Mouse (Mus musculus): ENCODE measurements around the gene Hils1.
A peak's percentile ranks its signal among the peaks of the same experiment; 100 is the strongest.

Hils1 gene

GRCm38 (mm10) chr11:94967419-94967818 is at the start of gene Hils1:
Gene Hils1, plus strand, starts transcription at chr11:94967593.
- DNase-seq (ENCODE audit: low read depth, low spot score) = no peak

- DNase-seq (ENCODE audit: low read depth, low spot score) = no peak
Observed at GRCm38 (mm10) chr11:94917717-94918116, 49.7 kb upstream of the Hils1 start.

GRCm38 (mm10) chr11:94920996-94921401 is 46.4 kb upstream of the Hils1 start:
- no peak for DNase-seq (ENCODE audit: low read depth, low spot score)

- no peak for DNase-seq (ENCODE audit: low read depth, low spot score)
Observed at GRCm38 (mm10) chr11:94924977-94925376, 42.4 kb upstream of the Hils1 start.

- no peak for DNase-seq (ENCODE audit: low read depth, low spot score)
Observed at GRCm38 (mm10) chr11:94926431-94926830, 41.0 kb upstream of the Hils1 start.

GRCm38 (mm10) chr11:94927771-94928291 is 39.6 kb upstream of the Hils1 start:
- DNase-seq (ENCODE audit: low read depth, low spot score) = no peak

- no peak for DNase-seq (ENCODE audit: low read depth, low spot score)
Observed at GRCm38 (mm10) chr11:94928820-94929219, 38.6 kb upstream of the Hils1 start.

GRCm38 (mm10) chr11:94929599-94929998 is 37.8 kb upstream of the Hils1 start:
- no peak for DNase-seq (ENCODE audit: low read depth, low spot score)

- DNase-seq (ENCODE audit: low read depth, low spot score) = no peak
Observed at GRCm38 (mm10) chr11:94930151-94930550, 37.2 kb upstream of the Hils1 start.

- no peak for DNase-seq (ENCODE audit: low read depth, low spot score)
Observed at GRCm38 (mm10) chr11:94933584-94933983, 33.8 kb upstream of the Hils1 start.

GRCm38 (mm10) chr11:94934526-94934925 is 32.9 kb upstream of the Hils1 start:
- DNase-seq (ENCODE audit: low read depth, low spot score) = no peak

- DNase-seq (ENCODE audit: low read depth, low spot score) = no peak
Observed at GRCm38 (mm10) chr11:94936045-94936444, 31.3 kb upstream of the Hils1 start, which contains the start of gene Col1a1. Gene Col1a1, plus strand, starts transcription at chr11:94936224.

- DNase-seq (ENCODE audit: low read depth, low spot score) = peak; percentile 59
Observed at GRCm38 (mm10) chr11:94936851-94937295, 30.5 kb upstream of the Hils1 start.

- DNase-seq (ENCODE audit: low read depth, low spot score) = no peak
Observed at GRCm38 (mm10) chr11:94937335-94937781, 30.0 kb upstream of the Hils1 start.

- no peak for DNase-seq (ENCODE audit: low read depth, low spot score)
Observed at GRCm38 (mm10) chr11:94937787-94938186, 29.6 kb upstream of the Hils1 start.

GRCm38 (mm10) chr11:94938296-94938695 is 29.1 kb upstream of the Hils1 start:
- no peak for DNase-seq (ENCODE audit: low read depth, low spot score)

GRCm38 (mm10) chr11:94939280-94939679 is 28.1 kb upstream of the Hils1 start:
- peak; percentile 23 for DNase-seq (ENCODE audit: low read depth, low spot score)

GRCm38 (mm10) chr11:94941121-94941520 is 26.3 kb upstream of the Hils1 start:
- DNase-seq (ENCODE audit: low read depth, low spot score) = no peak

GRCm38 (mm10) chr11:94941776-94942175 is 25.6 kb upstream of the Hils1 start:
- DNase-seq (ENCODE audit: low read depth, low spot score) = no peak

GRCm38 (mm10) chr11:94942282-94943023 is 24.9 kb upstream of the Hils1 start:
- no peak for DNase-seq (ENCODE audit: low read depth, low spot score)

- DNase-seq (ENCODE audit: low read depth, low spot score) = no peak
Observed at GRCm38 (mm10) chr11:94943054-94943453, 24.3 kb upstream of the Hils1 start.

GRCm38 (mm10) chr11:94944295-94944694 is 23.1 kb upstream of the Hils1 start:
- DNase-seq (ENCODE audit: low read depth, low spot score) = no peak

GRCm38 (mm10) chr11:94945236-94945635 is 22.2 kb upstream of the Hils1 start:
- DNase-seq (ENCODE audit: low read depth, low spot score) = no peak
